Mouse (Mus musculus) bone marrow macrophage, adult 2 months (primary cell): ENCODE measurements at regions not wholly inside any gene's neighbourhood (a gene's known extent, or its start where the extent isn't known, plus 50 kb on each side); places are given as distances from the start of the nearest gene placed in this dataset.

Source experiments
- H3K27ac ChIP-seq: 2 replicates; pipeline ENCODE4 v1.5.1; 2012; ENCODE audit warnings: low read depth, low read length; ENCODE audit not compliant: insufficient read depth
- H3K4me1 ChIP-seq: 2 replicates; pipeline ENCODE4 v1.6.1; 2012; ENCODE audit warnings: low read length; ENCODE audit not compliant: control insufficient read depth, insufficient read depth
- H3K4me3 ChIP-seq: 2 replicates; pipeline ENCODE4 v1.5.1; 2012; ENCODE audit warnings: mild to moderate bottlenecking, low read length, moderate library complexity; ENCODE audit not compliant: insufficient read depth
- CTCF ChIP-seq: IDR thresholded peaks from 2 replicates; pipeline ENCODE4 v1.5.1; 2012; ENCODE audit warnings: low read depth, mild to moderate bottlenecking, low read length, moderate library complexity
- POLR2A ChIP-seq: IDR thresholded peaks from 2 replicates; pipeline ENCODE4 v1.6.1; 2012; ENCODE audit warnings: mild to moderate bottlenecking, low read depth, low read length, borderline replicate concordance

DNA sequence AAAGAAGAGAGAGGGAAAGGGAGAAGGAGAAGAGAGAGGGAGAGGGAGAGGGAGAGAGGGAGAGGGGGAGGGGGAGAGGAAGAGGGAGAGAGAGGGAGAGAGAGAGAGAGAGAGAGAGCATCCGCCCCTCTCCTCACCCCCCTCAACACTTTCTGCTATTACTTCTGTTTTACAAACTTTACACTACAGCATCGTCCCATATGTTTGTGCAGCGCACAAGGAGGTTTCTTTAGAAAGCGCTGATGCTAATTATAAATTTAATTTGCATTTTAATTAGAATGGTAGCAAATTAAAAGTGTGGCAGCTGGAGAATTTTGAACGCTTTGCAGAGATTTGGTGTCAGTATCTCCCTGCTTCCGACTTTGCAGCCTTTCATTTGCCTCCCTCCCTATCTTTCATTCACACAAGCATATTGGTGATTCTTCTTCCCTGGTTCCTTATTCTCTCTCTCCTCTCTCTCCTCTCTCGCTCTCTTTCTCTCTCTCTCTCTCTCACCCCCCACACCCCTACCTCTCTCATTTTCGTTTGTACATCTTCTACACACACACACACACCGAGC is 476.0 kb downstream of the Nr2f2 start:
- TF ChIP-seq CTCF (no peak), POLR2A (no peak)
- H3K4me1 ChIP-seq = no peaks in the 10 kb centered on the region
- no peak overlapping the region for H3K27ac ChIP-seq
- no peak overlapping the region for H3K4me3 ChIP-seq

DNA sequence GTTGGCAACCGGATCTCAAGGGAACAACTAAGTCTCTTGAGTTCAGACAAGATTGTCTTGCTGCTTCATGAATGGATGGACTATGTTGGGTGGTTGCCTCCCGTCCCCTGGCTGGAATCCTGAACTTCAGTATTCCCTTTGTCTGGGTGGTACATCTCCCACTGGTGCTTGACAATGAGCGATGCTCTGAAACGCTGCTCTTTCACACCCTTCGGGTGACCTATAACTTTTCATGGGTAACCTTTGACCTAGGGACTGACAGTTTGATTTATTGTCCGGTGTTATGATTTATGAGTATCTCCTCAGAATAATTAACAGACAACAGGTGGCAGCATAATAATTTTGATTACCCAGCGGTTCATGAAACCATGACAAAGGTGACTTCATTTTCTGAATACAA is 478.3 kb downstream of the Nr2f2 start:
- Histone ChIP-seq H3K4me3 (no peak overlapping the region), H3K27ac (no peak overlapping the region), H3K4me1 (no peaks in the 10 kb centered on the region)
- TF ChIP-seq CTCF = no peak
- TF ChIP-seq POLR2A = no peak

DNA sequence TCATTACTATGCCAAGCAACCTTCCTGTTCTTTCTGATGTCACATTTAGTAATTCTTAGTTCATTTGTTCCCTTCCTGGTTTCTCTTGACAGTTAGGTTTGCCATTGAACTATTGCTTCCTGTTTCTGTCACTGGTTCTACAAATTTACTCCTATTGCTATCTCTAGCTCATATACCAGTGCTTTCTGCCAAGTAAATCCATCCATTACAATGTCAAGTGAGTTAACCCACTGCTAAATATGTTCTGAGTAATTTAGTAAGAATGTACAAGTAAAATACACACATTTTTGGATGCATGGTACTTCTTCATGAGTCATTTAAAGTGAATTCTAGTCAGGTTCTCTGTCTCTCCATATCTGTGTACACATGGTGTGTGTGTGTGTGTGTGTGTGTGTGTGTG is 489.5 kb downstream of the Nr2f2 start:
- H3K4me1 ChIP-seq = no peaks in the 10 kb centered on the region
- no peak overlapping the region for H3K4me3 ChIP-seq
- no peak overlapping the region for H3K27ac ChIP-seq
- TF ChIP-seq POLR2A (no peak), CTCF (no peak)

DNA sequence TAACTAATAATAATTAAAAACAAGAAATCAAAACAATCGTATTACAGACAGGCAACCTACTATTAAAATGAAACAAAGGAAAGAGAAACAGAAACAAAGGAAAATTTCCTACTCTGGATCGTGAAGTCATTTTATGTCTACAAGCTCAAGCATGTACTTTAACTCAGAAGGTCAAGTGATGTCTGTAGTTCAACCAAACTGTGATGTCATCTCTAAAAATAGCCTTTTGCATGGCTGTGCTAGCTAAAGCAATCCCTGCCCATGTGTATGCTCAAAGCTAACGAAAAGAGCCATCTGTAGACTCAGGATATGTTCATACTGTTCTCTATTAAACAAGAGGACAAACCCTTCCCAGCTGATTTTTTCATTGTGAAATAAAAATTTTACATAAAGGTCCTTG is 500.7 kb downstream of the Nr2f2 start:
- TF ChIP-seq CTCF (no peak), POLR2A (no peak)
- no peak overlapping the region for H3K27ac ChIP-seq
- H3K4me1 ChIP-seq = no peaks in the 10 kb centered on the region
- no peak overlapping the region for H3K4me3 ChIP-seq

DNA sequence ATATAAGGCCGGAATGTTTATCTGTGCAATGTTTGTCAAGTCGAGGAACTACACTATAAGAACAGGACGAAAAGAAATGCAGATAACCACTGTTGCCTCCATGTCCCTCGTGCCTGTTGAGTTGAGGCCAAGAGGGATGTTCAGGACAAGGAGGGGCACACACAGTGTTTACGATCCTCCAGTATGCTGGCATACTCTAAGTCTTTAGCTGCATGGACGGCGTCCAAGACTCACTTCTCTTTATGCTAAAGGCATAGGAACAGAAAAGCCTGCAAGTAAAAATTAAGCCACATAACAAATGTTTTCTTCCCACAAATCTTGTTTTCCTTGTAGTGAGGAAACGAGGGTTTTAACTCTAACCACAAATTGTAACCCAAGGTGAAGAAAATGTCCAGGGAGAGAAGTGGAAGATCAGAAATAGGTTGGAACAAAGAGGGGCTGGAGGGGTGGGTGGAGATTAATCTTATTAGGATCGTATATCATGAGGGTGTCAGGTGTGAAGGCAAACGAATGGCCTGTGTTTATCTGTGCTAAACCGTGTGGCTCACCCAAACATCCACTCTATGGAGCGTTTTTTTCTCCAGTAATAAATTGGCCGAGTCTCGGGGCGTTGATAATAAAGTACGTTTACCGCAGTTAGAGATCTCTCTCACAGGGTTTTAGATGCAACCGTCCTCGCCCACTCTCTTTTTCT is 521.8 kb downstream of the Nr2f2 start:
- Histone ChIP-seq H3K4me1 (no peaks in the 10 kb centered on the region), H3K4me3 (no peak overlapping the region), H3K27ac (no peak overlapping the region)
- TF ChIP-seq CTCF (no peak), POLR2A (no peak)

DNA sequence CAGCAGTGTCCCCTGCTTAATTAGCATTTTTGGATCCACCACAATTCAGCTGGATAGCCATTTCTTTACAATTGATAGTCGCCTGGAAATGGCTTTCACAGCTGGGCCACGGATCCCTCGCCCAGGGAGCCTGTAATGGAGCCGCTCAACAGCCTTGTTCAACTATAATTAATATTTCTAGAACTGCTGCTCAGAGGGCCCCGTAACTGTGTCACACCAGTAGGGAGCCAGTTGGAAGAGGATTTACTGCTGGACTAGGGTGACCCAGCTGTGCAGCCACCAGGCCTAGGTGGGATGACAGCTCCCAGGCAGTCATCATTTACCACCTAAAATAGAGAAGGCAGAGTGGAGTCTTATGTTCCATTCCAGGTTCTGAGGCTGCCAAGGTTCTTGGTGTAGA is 529.2 kb downstream of the Nr2f2 start:
- TF ChIP-seq CTCF = no peak
- TF ChIP-seq POLR2A = no peak
- no peak overlapping the region for H3K27ac ChIP-seq
- H3K4me1 ChIP-seq = no peaks in the 10 kb centered on the region
- no peak overlapping the region for H3K4me3 ChIP-seq

DNA sequence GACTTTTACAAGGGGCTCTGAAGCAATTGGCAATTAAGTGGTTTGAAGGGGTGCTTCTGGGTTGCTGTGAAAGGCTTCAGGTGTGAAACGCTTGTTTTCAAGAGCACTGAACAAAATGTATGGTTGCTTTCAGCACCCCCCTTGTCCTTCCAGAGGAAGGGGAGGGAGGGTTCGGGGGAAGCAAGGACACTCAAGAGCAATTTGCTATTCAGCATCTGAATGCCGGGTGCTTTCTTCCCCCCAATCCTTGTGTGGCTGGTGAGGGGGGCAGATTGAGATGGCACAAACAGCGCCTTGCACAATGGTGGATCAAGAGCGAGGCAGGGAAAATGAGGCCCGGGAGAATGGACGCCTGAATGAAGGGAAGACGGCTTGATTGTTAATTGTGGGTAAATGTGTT is 539.3 kb downstream of the Nr2f2 start:
- H3K4me1 ChIP-seq = no peaks in the 10 kb centered on the region
- TF ChIP-seq CTCF = no peak
- TF ChIP-seq POLR2A = no peak
- no peak overlapping the region for H3K4me3 ChIP-seq
- no peak overlapping the region for H3K27ac ChIP-seq

DNA sequence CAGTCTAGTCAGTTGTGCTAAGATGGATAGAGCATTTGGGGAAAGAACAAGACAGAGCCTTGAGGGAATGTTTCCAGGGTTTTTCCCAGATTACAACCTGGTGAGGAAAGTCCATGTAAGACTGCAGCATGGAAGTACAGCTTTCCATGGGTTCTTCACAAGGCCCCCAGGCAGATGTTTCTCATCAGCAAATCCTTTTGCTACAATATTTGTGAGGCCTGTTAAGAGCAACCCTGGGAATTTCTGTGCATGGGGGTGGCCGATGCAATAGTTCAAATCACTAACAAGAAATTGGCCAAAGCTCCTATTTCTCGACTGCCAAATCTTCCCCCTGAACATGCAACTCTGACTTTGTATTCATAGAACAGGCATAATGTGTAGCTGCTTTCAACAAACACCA is 546.0 kb downstream of the Nr2f2 start:
- TF ChIP-seq CTCF (no peak), POLR2A (no peak)
- H3K4me1 ChIP-seq = no peaks in the 10 kb centered on the region
- H3K27ac ChIP-seq = no peak overlapping the region
- H3K4me3 ChIP-seq = no peak overlapping the region

DNA sequence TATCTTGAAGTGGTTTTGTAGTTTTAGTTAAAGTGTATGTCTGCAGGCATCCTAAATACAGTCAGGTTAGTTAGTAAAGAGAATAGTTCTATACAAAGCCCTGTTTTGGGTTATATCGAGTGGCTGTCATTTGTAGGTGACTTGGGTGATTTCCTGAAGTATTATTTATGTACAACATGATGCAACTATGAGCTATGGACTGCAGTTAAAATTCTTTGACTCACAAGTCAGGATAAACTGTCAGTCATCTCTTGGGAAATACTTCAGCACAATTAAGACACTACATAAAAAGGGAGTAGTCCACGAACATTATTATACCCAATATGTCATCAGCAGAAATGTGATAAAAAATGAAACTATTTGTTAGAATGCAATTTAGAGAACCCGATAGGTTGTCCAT is 554.2 kb downstream of the Nr2f2 start:
- no peak overlapping the region for H3K4me3 ChIP-seq
- H3K27ac ChIP-seq = no peak overlapping the region
- TF ChIP-seq POLR2A (no peak), CTCF (no peak)
- H3K4me1 ChIP-seq = no peaks in the 10 kb centered on the region

DNA sequence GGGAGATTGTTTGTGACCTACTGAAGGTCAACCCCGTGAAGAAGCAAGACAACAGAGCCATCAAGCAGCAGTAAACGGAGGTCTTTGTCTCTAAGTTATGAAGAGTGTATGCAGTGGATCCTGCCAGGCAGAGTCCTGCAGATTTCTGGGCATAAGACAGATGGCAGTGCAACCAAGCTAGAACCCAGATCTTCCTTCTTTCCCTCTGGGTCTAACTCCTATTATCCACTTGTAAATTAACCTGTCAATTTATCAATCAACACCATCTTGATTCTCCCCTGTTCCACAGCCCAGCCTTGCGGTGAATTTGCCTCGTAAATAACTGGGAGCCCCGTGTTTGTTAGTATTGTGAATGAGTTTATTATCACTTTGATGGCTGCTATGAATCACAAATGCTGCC is 555.7 kb downstream of the Nr2f2 start:
- TF ChIP-seq CTCF (no peak), POLR2A (no peak)
- no peak overlapping the region for H3K27ac ChIP-seq

More for the DNA sequence above, 555.7 kb downstream of the Nr2f2 start:
- Histone ChIP-seq H3K4me1 (no peaks in the 10 kb centered on the region), H3K4me3 (no peak overlapping the region)
